Mouse (Mus musculus) midbrain, postnatal 0 days (tissue): ENCODE data around the gene Ess2. TPM values are rescaled to one million over a fixed set of nuclear protein-coding genes. Genes with fewer than 3 reads are reported as not detected.
A peak's percentile ranks its signal among the peaks of the same experiment; 100 is the strongest.

Experiments
- ATAC-seq: fragments of 200-750 bp; cut with Nextera tagmentation; 2 replicates; pipeline ENCODE4 v1.8.0; 2017; ENCODE audit warnings: moderate number of reproducible peaks, mild to moderate bottlenecking, moderate TSS enrichment, moderate library complexity; ENCODE audit not compliant: low FRiP score
- DNase-seq: peaks from one replicate; pipeline ENCODE4 v3.0.0-alpha.2; 2015; ENCODE audit warnings: low spot score
- H3K27ac ChIP-seq: fragments of 300-500 bp; sonication (generic); 2 replicates; pipeline ENCODE4 v1.5.1; 2014; ENCODE audit warnings: low read depth, mild to moderate bottlenecking, low read length, mixed read lengths
- H3K27me3 ChIP-seq: fragments of 300-500 bp; sonication (generic); 2 replicates; pipeline ENCODE4 v1.6.1; 2014; ENCODE audit warnings: low read length, control low read depth, mixed read lengths; ENCODE audit not compliant: insufficient read depth
- H3K36me3 ChIP-seq: fragments of 300-500 bp; sonication (generic); 2 replicates; pipeline ENCODE4 v1.6.1; 2014; ENCODE audit warnings: low read length, control low read depth, mixed read lengths; ENCODE audit not compliant: insufficient read depth
- H3K4me1 ChIP-seq: fragments of 300-500 bp; sonication (generic); 2 replicates; pipeline ENCODE4 v1.6.1; 2014; ENCODE audit warnings: mild to moderate bottlenecking, control low read depth, antibody characterized with exemption, low read length, mixed read lengths; ENCODE audit not compliant: insufficient read depth
- H3K4me2 ChIP-seq: fragments of 300-500 bp; sonication (generic); 2 replicates; pipeline ENCODE4 v1.6.1; 2014; ENCODE audit warnings: low read depth, mild to moderate bottlenecking, low read length, mixed read lengths; ENCODE audit not compliant: poor library complexity, severe bottlenecking
- H3K4me3 ChIP-seq: fragments of 300-500 bp; sonication (generic); 2 replicates; pipeline ENCODE4 v1.5.1; 2014; ENCODE audit warnings: low read depth, mild to moderate bottlenecking, low read length, moderate library complexity
- H3K9ac ChIP-seq: fragments of 300-500 bp; sonication (generic); replicated peaks from 2 replicates; pipeline ENCODE4 v1.6.1; 2014; ENCODE audit warnings: mild to moderate bottlenecking, low read length, moderate library complexity, mixed read lengths; ENCODE audit not compliant: poor library complexity, severe bottlenecking
- H3K9me3 ChIP-seq: fragments of 300-500 bp; sonication (generic); 2 replicates; pipeline ENCODE4 v1.6.1; 2016; ENCODE audit warnings: low read length, control low read depth
- CTCF ChIP-seq: IDR thresholded peaks from 2 replicates; pipeline ENCODE4 v1.5.1; 2016; ENCODE audit warnings: antibody characterized with exemption, mild to moderate bottlenecking
- WGBS: fragments of 180-500 bp; shearing (Covaris S2); extraction: QIAGEN DNeasy Blood & Tissue Kit; methylation state at CpG from one replicate; pipeline ENCODE4 v1.1.7; 2014; 5-methylcytosine and 5-hydroxymethylcytosine counted together
- polyA plus RNA-seq: library from polyadenylated mRNA; unstranded; fragments of >200 nt; fragmentation: Nextera tagmentation; extraction: Ambion mirVana; gene quantifications from 2 replicates; pipeline ENCODE4 v1.2.1, GENCODE M21; 2015
- total RNA-seq: library from RNA; depleted of rRNA; stranded (reverse); fragments of >200 nt; gene quantifications from 2 replicates; pipeline ENCODE4 v1.2.3, GENCODE M21; 2014

The Ess2 gene
- total and polyA plus RNA-seq, 2 experiments from 2014 or later: 40.4 to 41.3 TPM

- WGBS: 93% methylated on average over 1 of the region's 1 CpGs
Observed at GRCm38 (mm10) chr16:17876096-17876495, 35.1 kb downstream of the Ess2 start.

GRCm38 (mm10) chr16:17875174-17875573 is 36.0 kb downstream of the Ess2 start:
- Histone ChIP-seq H3K9ac (no peak overlapping the region), H3K9me3 (no peaks in the 10 kb centered on the region), H3K27me3 (no peaks in the 10 kb centered on the region), H3K4me3 (no peak overlapping the region), H3K4me2 (no peak overlapping the region), H3K36me3 (peaks cover 9% of the 10 kb centered on the region), H3K27ac (no peak overlapping the region), H3K4me1 (no peaks in the 10 kb centered on the region)
- DNase-seq: no peak
- WGBS: 94% methylated on average over 4 of the region's 4 CpGs
- no peak for TF ChIP-seq CTCF
- ATAC-seq: no peak

More at GRCm38 (mm10) chr16:17876096-17876495, 35.1 kb downstream of the Ess2 start:
- Histone ChIP-seq H3K4me3 (no peak overlapping the region), H3K36me3 (peaks cover 8% of the 10 kb centered on the region), H3K9ac (no peak overlapping the region), H3K27ac (no peak overlapping the region), H3K9me3 (no peaks in the 10 kb centered on the region), H3K27me3 (no peaks in the 10 kb centered on the region), H3K4me2 (no peak overlapping the region), H3K4me1 (no peaks in the 10 kb centered on the region)
- DNase-seq: no peak
- ATAC-seq: no peak
- TF ChIP-seq CTCF: no peak

- no peak for ATAC-seq
- Histone ChIP-seq H3K9me3 (no peaks in the 10 kb centered on the region), H3K27me3 (no peaks in the 10 kb centered on the region), H3K36me3 (peaks cover 19% of the 10 kb centered on the region), H3K27ac (no peak overlapping the region), H3K4me1 (no peaks in the 10 kb centered on the region), H3K4me2 (no peak overlapping the region), H3K9ac (no peak overlapping the region), H3K4me3 (no peak overlapping the region)
- no peak for DNase-seq
- TF ChIP-seq CTCF: no peak
- 66% methylated on average over 4 of the region's 4 CpGs for WGBS
Observed at GRCm38 (mm10) chr16:17872995-17873394, 38.2 kb downstream of the Ess2 start.

- DNase-seq (no peak), ATAC-seq (no peak)
- H3K4me3 ChIP-seq: no peak overlapping the region
- H3K27ac ChIP-seq: no peak overlapping the region
- H3K27me3 ChIP-seq: no peaks in the 10 kb centered on the region
- no peak overlapping the region for H3K4me2 ChIP-seq
- 87% methylated on average over 5 of the region's 5 CpGs for WGBS
- no peaks in the 10 kb centered on the region for H3K9me3 ChIP-seq
- H3K9ac ChIP-seq: no peak overlapping the region
- H3K4me1 ChIP-seq: no peaks in the 10 kb centered on the region
- peaks cover 19% of the 10 kb centered on the region for H3K36me3 ChIP-seq
- TF ChIP-seq CTCF: no peak
Observed at GRCm38 (mm10) chr16:17871248-17871647, 39.9 kb downstream of the Ess2 start.

- WGBS: 76% methylated on average over 6 of the region's 6 CpGs
- Histone ChIP-seq H3K9ac (no peak overlapping the region), H3K4me2 (no peak overlapping the region), H3K36me3 (peaks cover 13% of the 10 kb centered on the region; the same call in 1 of the 2 replicates), H3K9me3 (no peaks in the 10 kb centered on the region), H3K4me1 (no peaks in the 10 kb centered on the region), H3K4me3 (no peak overlapping the region), H3K27me3 (no peaks in the 10 kb centered on the region), H3K27ac (no peak overlapping the region)
- DNase-seq (peak; percentile 26), ATAC-seq (no peak)
- no peak for TF ChIP-seq CTCF
Observed at GRCm38 (mm10) chr16:17865770-17866169, 45.4 kb downstream of the Ess2 start.

- DNase-seq: no peak
- Histone ChIP-seq H3K9ac (no peak overlapping the region), H3K4me1 (no peaks in the 10 kb centered on the region), H3K4me3 (no peak overlapping the region), H3K27ac (no peak overlapping the region), H3K36me3 (peaks cover 13% of the 10 kb centered on the region; the same call in 1 of the 2 replicates), H3K4me2 (no peak overlapping the region), H3K9me3 (no peaks in the 10 kb centered on the region), H3K27me3 (no peaks in the 10 kb centered on the region)
- TF ChIP-seq CTCF: no peak
- ATAC-seq: no peak
- WGBS: 88% methylated on average over 2 of the region's 2 CpGs
Observed at GRCm38 (mm10) chr16:17865293-17865692, 45.9 kb downstream of the Ess2 start.
